Mouse (Mus musculus) leukemia stem cell, adult 10-12 weeks (primary cell): ENCODE results near the gene Tob2. TPM values are rescaled to one million over a fixed set of nuclear protein-coding genes. Genes with fewer than 3 reads are reported as not detected.

ENCODE experiments used
- polyA plus RNA-seq: library from polyadenylated mRNA; stranded (reverse); fragments of >175 nt; gene quantifications from 2 replicates; pipeline ENCODE4 v1.2.3, GENCODE M21; 2012; ENCODE audit warnings: low replicate concordance

Tob2 gene
- polyA plus RNA-seq, result 81.3 and 104 TPM in 2 replicates

DNA sequence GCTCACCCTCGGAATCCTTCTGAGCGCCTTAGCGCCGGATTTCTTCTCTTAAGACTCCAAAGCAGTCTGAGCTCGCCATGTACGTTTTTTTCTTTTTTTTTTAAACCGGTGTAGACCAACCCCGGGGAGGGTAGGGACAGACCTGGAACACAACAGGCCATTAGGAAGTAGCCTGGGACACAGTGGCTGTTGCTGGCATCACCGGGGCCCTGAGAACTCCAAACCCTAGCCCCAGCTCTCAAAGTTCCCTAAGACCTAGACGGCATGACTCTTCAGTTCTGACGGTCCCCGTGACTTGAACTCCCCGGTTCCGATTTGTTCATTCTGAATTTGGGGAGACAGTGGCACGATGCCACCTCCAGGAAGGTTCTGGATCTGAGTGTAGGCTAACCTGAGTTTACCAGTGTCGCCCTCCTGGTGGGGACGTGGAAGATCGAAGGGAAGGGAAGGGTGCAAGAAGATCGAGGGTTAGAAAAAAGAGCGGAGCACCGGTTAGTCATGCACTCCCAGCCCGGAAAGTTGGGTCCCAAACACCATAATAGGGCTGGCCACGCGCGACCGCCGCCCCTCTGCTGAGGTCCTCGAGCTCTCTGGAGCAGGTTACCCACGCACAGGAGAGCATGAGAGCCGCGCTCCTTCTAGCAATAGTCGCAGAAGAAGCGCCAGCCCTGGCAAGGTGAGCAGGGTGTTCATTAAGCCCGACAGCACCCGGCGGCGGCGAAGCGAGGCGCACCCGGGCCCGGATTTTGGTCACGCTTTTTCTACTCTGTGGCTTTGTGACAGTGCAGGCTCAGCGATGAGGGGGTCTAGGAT is at the start of gene Tob2:
Gene Tob2, minus strand, starts transcription at position 280 of the 813 bp plus-strand sequence.

DNA sequence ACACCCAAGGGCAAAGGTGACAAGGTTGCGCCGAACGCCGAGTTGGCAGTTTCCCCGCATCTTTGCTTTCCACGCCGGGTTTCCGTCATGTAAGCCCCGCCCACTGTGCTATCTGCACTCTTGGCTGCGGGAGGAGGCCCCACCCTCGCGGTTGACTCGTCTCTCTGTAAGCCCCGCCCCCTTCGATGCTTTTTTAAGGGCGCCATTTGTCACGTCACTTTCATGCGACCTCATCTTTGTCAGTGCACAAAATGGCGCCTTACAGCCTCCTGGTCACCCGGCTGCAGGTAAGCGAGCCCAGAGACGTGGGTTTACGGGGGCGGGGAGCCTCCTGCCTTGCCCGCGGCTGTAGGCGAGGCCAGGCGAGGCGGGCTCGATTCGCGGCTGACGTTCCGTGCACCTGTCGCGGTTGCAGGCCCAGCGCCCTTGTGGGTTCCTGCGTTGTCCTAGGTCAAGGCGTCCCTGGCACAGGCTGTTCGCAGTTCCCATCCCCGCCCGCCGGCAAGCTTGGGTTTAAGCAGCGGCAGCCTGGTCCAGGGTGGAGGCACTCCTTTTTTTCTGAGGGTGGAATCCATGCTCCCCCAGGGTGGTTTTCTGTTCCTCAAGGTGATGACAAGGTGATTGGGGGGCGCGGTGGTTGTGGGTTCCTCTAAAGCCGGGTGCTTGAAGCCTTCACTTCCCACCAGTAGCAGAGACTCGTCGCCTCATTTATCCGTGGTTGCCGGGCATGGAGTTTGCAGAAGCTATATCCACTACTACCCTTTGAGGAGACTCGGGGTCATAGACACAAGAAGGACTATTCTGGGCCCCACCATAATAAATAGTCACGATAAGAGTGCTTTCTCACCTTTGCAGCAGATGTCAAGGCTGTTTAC is 13.9 kb upstream of the Tob2 start, which contains the start of gene Aco2:
Gene Aco2, plus strand, starts transcription at position 48 of the 875 bp plus-strand sequence.

DNA sequence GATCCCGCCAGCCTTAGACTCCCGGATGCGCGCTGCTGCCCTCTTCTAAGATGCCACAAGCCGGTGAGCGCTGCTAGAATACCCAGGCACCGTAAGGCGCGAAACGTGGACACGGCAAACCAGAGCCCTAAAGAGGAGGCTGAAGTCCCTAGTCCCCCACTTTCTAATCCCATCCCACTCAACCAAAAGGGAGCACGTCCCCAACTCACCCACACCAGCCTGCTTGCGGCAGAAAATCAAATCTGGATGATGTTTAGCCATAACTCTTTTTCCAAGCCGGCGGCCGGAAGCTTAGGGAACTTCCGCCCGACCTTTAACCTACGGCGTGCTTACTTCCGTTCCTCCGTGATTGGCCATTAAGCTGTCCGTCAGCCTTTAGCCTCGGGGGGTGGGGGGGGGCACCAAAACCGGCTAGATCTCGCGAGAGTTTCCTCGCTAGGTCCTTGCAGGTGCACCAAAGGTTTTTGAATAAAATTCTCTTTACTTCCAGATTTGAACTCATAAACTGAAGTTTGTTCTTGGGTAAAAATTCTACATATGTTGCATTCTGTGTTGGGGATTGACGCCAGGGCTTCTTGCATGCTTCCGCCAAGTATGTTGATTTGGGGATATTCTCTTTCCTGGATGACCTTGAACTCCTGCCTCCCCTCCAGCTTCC is 13.1 kb upstream of the Tob2 start, which contains the start of gene Phf5a:
Gene Phf5a, minus strand, starts transcription at position 308 of the 658 bp plus-strand sequence.

DNA sequence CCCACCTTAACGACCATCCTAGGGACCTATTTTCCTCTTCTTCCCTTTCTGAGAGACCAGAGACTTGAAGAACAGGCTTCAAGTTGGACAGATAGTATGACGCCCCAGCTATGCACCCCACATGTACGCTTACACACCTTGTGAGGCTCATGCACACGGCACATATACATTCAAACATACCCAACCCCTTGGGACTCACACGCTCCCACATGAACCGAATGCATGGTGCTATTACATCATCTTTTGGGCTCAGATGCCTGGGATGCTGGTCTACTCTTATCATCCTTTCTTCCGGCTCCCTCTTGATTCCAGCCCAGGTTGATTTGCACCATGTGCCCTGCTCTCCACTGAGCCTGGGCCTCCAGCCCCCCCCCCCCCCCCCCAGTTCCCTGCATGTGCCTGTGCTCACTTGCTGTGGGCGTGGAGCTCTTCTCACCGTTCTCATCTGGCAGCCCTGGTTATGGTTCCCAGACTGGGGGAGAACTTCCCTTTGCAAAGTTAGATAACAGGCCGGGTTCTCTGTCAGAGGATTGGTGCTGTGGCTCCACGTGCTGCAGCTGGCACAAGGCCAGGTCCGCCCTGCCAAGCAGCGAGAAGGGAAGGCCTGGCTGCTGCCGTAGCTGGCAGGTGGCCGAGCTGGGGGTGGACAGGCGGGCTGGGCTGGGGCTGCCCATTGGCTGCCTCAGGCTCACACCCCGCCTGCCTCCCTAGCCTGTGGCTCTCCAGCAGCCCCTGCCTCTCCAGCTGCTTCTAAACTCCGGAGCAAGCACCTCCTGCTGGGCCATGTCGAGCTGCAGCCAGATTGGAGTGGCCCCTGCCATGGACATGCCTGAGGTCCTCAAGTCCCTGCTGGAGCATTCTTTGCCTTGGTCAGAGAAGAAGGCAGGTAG is 56.4 kb downstream of the Tob2 start, which contains the start of gene Tef:
Gene Tef, plus strand, starts transcription at position 421 of the 890 bp plus-strand sequence.

Other genes with a start within 250 kb of the Tob2 start
- gene L3mbtl2, start 194.9 kb downstream of the Tob2 start, polyA plus RNA-seq, result 5.4 and 18.7 TPM in 2 replicates
- 0.09 and 0.52 TPM in 2 replicates for gene Chadl, start 161.5 kb downstream of the Tob2 start, polyA plus RNA-seq
- 57.6 and 58.2 TPM in 2 replicates for gene Zc3h7b, start 113.7 kb downstream of the Tob2 start, polyA plus RNA-seq
- gene Rangap1, start 113.3 kb downstream of the Tob2 start, polyA plus RNA-seq, result 503 and 523 TPM in 2 replicates
- 11.4 and 65.8 TPM in 2 replicates for gene Tef, start 56.4 kb downstream of the Tob2 start, polyA plus RNA-seq
- 4.9 and 15.2 TPM in 2 replicates for gene Phf5a, start 13.1 kb upstream of the Tob2 start, polyA plus RNA-seq
- gene Aco2, start 13.5 kb upstream of the Tob2 start, polyA plus RNA-seq, result 159 and 185 TPM in 2 replicates
- 79.7 and 137 TPM in 2 replicates for gene Polr3h, start 67.4 kb upstream of the Tob2 start, polyA plus RNA-seq
- gene Csdc2, start 78.0 kb upstream of the Tob2 start, polyA plus RNA-seq, result 0.75 and 1.6 TPM in 2 replicates
- gene Pmm1, start 102.1 kb upstream of the Tob2 start, polyA plus RNA-seq, result 126 and 148 TPM in 2 replicates
- gene 1700029P11Rik, start 121.7 kb upstream of the Tob2 start, polyA plus RNA-seq, result not detected in 2 replicates
- gene Xrcc6, start 129.0 kb upstream of the Tob2 start, polyA plus RNA-seq, result 4.7 and 11.7 TPM in 2 replicates
- gene Desi1, start 175.1 kb upstream of the Tob2 start, polyA plus RNA-seq, result 67.1 and 216 TPM in 2 replicates
- gene Snu13, start 188.8 kb upstream of the Tob2 start, polyA plus RNA-seq, result 6.4 and 229 TPM in 2 replicates
- not detected in 2 replicates for gene 4930407I10Rik, start 200.4 kb upstream of the Tob2 start, polyA plus RNA-seq
- gene Mei1, start 211.2 kb upstream of the Tob2 start, polyA plus RNA-seq, result not detected in 2 replicates